Mouse (Mus musculus) inflammation-experienced regulatory T-cells, adult 6 months (primary cell): ENCODE results near the gene Gm20431. TPM values are rescaled to one million over a fixed set of nuclear protein-coding genes. Genes with fewer than 3 reads are reported as not detected.

ENCODE experiments used
- ATAC-seq: one replicate; pipeline ENCODE4 v1.8.0; 2017
- polyA plus RNA-seq, 3 experiments: library from polyadenylated mRNA; unstranded; fragments of 100-300 nt; shearing (Covaris generic); gene quantifications; one replicate each; pipeline ENCODE4 v1.2.1; 2017

The Gm20431 gene
- polyA plus RNA-seq, 3 experiments from 2014 or later, result not detected

- ATAC-seq, result no peak
Observed at GRCm38 (mm10) chr2:167597492-167598186, 63.7 kb downstream of the Gm20431 start.

DNA sequence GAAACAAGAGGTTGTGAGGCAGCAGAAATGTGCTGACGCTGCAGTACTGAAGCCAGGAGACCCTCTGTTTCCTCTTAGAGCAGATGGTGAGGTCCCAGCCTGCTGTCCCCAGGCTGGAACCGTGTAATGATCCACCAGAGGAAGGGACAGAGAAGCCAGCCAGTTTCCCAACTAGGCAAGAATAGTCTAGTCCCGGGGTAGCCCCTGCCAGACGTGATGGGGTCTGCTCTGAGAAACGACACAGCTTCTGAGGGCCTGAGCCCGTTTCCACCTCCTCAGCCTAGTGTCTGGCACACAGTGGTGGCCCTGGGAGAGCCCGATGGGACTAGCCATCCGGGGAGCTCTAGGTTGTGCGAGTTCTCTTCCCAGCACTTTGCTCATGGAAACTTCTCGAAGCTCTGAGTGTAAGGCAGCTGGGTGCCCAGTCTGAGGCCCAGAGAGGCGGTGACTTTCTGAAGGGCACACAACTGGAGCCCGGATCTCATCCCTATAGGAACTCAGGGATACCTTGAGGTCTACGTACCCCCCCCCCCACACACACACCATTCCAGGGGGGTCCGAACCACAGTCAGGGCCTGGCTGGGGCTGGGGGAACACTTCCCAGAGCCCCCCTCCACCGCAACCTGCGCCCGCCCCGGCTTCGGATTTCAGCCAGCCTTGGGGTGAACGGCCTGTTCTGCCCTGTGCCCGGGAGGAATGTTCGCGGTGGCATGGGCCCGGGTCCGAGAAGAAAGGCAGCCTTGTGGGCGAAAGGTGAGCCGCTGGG lies 64.4 kb downstream of the Gm20431 start:
- no peak for ATAC-seq

GRCm38 (mm10) chr2:167596262-167596661 lies 65.0 kb downstream of the Gm20431 start:
- ATAC-seq, result no peak

- no peak for ATAC-seq
Observed at GRCm38 (mm10) chr2:167595761-167596171, 65.5 kb downstream of the Gm20431 start.

- ATAC-seq, result no peak
Observed at GRCm38 (mm10) chr2:167594444-167594934, 66.8 kb downstream of the Gm20431 start.

DNA sequence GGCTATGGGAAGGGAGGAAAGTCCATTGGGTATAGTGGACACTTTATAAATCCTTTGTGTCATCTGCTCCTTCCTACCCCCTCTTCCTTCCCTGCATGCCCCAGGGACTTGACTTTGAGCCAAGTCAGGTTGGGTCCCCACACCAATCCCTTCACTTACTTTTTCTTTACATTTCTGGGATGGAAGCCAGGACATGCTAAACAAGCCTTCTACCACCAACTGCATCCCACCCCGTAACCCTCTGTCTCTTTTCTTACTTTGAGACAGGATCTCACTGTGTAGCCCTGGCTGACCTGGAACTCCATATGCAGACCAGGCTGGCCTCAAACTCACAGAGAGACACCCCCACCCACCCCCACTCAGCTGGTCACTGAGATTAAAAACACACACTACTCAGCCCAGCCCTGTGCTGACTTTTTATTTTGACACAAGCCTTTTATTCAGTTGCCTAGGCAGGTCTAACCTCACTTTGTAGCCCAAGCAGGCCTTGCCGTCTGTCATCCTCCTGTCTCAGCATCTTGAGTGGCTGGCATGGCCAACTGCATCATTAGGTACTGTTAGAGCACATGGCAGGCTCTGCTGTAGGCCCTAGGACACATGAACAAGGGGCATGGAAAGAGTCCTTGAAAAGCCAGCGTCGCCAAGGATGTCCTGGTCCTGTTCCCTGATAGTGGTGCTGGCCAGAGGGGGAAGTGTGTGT lies 67.6 kb downstream of the Gm20431 start:
- ATAC-seq, result no peak

GRCm38 (mm10) chr2:167588774-167589577 lies 72.3 kb downstream of the Gm20431 start:
- ATAC-seq, result peak; percentile 86

DNA sequence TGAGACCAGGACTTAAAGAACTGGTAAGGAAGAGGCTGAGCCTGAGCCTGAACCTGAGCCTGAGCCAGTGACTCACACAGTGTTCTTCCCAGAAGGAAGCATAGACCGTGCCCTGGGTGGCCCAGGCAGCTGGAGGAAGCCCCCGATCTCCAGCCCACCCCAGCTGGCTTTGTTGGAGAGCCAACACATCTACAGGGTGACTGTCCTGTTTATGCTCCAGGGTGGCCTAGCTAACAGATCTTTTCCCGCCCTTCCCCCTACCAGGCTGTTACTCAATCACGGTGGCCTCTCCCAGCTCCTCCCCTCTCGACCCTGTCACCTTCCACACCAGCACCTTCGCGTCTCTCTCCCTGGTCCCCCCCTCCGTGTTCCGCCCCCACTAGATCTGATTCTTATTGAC lies 74.3 kb downstream of the Gm20431 start:
- no peak for ATAC-seq

DNA sequence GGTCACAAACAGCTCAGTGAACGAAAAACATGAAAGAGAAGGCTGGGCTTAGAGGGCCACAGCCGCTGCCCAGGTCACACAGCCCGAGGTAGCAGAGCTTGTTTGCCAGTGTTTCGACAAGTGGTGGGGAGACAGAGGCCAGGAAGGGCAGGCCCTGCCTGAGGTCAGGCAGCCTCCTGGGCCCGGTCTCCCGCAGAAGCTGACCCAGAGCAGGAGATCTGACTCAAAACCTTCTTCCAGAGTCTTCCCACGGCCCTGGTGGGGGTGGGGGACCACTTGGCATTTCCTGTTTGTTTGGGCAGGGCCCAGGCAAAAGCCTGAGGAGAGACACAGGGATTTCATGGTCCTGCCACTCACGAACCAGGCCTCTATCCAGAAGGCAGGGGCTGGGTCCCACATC lies 75.3 kb downstream of the Gm20431 start:
- no peak for ATAC-seq

GRCm38 (mm10) chr2:167585273-167585672 lies 76.0 kb downstream of the Gm20431 start:
- ATAC-seq, result no peak

- no peak for ATAC-seq
Observed at GRCm38 (mm10) chr2:167583161-167583952, 77.9 kb downstream of the Gm20431 start.

DNA sequence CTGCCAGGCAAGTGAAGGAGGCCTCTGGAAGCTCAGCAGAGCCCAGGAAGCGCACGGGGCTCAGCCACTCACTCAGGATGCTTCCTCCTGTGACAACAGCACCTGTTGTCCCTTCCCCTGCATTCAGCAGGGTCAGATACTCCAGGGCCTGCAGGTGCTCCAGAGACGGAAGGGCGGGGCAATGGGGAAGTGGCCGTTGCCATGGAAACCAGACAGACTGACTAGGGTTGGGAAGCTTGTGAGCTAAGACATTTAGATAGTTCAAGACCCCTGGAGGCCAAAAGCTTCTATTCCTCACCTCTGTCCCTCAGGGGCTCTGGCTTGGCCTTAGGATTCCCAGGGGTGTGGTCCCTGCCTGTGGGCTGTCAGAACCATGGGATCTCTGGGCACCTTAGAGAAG lies 82.8 kb downstream of the Gm20431 start:
- ATAC-seq, result no peak

- ATAC-seq, result no peak
Observed at GRCm38 (mm10) chr2:167577186-167577785, 84.0 kb downstream of the Gm20431 start.

GRCm38 (mm10) chr2:167576121-167576620 lies 85.1 kb downstream of the Gm20431 start:
- no peak for ATAC-seq

- ATAC-seq, result no peak
Observed at GRCm38 (mm10) chr2:167575581-167575980, 85.7 kb downstream of the Gm20431 start.

DNA sequence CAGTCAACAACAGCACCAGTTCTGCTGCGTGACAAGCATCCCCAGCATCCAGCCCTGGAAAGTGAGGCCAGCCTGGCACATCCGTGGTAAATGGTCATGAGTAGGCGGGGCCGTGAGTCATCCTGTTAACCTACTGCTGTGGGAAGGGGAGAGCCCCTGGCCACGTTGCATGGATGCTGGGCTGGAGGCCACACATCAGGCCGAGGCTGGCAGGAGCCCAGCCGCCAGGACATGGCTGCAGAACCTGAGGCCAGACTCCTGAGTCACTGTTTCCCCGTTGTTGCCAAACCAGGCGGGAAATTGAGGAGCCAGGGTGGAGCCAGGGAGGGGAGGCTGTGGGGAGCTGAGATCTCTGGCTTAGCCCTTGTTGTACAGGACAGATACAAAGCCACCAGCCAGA lies 86.5 kb downstream of the Gm20431 start:
- ATAC-seq, result no peak

DNA sequence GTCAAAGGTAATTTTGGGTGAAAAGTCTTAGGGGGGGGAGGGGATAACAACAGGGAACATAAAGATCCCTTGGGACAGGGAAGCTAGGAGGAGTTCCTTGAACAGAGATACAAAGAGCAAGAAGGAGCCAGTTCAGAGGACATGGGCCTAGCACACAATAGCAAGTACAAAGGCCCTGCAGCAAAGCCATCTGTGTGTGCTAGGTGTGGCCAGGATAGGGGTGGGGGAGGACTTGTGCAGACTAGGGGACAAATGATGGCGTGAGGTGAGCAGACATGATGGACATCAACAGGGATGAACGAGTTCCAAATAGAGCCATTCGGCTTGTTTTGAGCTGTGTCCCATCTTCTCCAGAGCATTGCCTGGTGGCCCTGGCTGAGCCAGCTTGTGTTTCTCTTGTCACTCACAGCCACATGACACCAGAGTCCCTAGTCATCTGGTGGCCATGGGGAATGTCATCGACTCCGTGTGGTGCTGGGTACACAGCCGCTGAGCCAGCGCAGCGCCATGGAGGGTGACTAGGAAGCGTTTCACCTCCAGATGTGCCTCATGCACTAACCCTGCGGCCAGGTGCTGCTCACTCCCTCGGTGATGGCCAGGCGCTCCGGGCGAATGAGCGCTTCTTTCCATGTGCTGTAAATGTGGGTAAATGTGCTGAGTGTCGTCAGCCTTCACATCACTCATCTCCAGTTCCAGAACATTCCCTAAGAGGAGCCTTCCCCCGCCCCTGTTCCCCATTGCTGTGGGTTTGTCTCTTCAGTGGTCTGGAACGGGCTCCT lies 89.7 kb downstream of the Gm20431 start:
- ATAC-seq, result no peak

DNA sequence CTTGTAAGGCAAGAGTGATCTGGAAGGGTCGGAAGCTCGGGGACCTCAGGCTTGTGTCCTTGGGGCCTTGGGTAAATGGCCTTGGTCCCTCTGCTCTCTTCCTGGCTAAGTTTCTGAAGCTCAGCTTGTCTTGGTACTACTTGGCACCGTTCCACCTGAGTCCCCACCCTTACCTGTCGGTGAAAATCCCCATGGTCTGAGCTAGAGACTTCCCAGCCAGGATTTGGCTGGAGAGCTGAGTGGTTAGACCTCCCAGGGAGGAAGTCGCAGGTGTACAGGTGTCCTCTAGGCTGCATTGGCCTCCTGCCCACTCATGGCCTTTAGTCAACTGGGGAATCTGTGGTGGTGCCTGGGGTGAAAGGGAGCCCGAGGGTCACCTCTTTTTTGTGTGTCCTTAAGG lies 90.5 kb downstream of the Gm20431 start:
- no peak for ATAC-seq

DNA sequence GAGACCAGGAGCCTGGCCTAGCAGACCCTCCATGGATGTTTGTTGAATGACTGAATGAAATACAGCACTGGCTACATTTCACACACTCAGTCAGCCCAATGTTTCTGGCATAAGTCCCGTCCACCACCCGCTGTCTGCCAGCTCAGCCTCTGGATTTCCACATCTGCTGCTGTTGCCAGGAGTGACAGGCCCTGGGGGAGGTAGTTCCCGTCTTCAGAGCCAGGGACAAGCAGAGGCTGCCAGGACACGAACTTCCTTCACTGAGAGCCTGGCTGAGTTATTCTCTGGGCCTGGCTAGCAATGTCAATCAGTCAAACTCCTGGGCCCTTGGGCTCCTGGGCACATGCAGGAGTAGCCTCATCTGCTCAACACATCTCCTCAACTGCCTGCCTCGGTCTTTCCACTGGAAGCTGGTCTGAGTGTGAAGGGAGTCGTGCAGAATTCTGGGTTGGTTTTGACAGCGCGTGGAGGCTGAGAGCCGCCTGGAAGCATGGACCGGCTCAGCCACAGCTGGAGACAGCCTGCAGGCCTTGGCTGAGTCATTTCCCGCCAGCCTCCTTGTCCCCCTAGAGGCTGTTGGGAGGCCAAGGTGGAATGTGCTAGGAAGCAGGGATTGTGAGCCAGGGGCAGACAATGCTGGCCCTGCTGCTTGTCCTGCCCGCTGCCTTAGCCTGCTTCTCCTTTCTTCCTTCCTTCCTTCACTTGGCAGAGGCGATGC lies 91.2 kb downstream of the Gm20431 start:
- ATAC-seq, result no peak
